Mouse (Mus musculus): ENCODE results near the gene Myh11.

GRCm38 (mm10) chr16:14242059-14242458 lies 49.1 kb downstream of the Myh11 start:
- no peak for TF ChIP-seq CTCF (IDR thresholded peaks at IDR 0.05; ENCODE audit: low read depth, low read length)
- no peak for TF ChIP-seq POLR2A (IDR thresholded peaks at IDR 0.05; ENCODE audit: borderline replicate concordance, low read depth, low read length)
